Mouse (Mus musculus) stomach, embryonic 14.5 days (tissue): ENCODE measurements around the gene Fgf2. TPM values are rescaled to one million over a fixed set of nuclear protein-coding genes. Genes with fewer than 3 reads are reported as not detected.

ENCODE experiments used
- ATAC-seq: fragments of 200-750 bp; cut with Nextera tagmentation; 2 replicates; pipeline ENCODE4 v1.8.0; 2017; ENCODE audit warnings: low read depth, moderate TSS enrichment; ENCODE audit not compliant: insufficient number of reproducible peaks, insufficient read depth, low FRiP score
- H3K27ac ChIP-seq: fragments of 300-500 bp; sonication (generic); 2 replicates; pipeline ENCODE4 v1.5.1; 2014; ENCODE audit warnings: mild to moderate bottlenecking, low read length, moderate library complexity, mixed read lengths
- H3K27me3 ChIP-seq: fragments of 300-500 bp; sonication (generic); 2 replicates; pipeline ENCODE4 v1.6.1; 2014; ENCODE audit warnings: low read length, control low read depth, mixed read lengths; ENCODE audit not compliant: control insufficient read depth, insufficient read depth
- H3K36me3 ChIP-seq: fragments of 300-500 bp; sonication (generic); 2 replicates; pipeline ENCODE4 v1.6.1; 2014; ENCODE audit warnings: mild to moderate bottlenecking, control low read depth, low read length, moderate library complexity, mixed read lengths; ENCODE audit not compliant: control insufficient read depth, insufficient read depth
- H3K4me1 ChIP-seq: fragments of 300-500 bp; sonication (generic); 2 replicates; pipeline ENCODE4 v1.6.1; 2014; ENCODE audit warnings: low read length, control low read depth, mixed read lengths; ENCODE audit not compliant: control insufficient read depth, insufficient read depth
- H3K4me2 ChIP-seq: fragments of 300-500 bp; sonication (generic); replicated peaks from 2 replicates; pipeline ENCODE4 v1.6.1; 2014; ENCODE audit warnings: low read depth, low read length, control low read depth
- H3K4me3 ChIP-seq: fragments of 300-500 bp; sonication (generic); 2 replicates; pipeline ENCODE4 v1.5.1; 2014; ENCODE audit warnings: low read depth, low read length, control low read depth
- H3K9ac ChIP-seq: fragments of 300-500 bp; sonication (generic); replicated peaks from 2 replicates; pipeline ENCODE4 v1.6.1; 2014; ENCODE audit warnings: low read depth, mild to moderate bottlenecking, control low read depth, low read length, moderate library complexity, mixed read lengths
- H3K9me3 ChIP-seq: fragments of 300-500 bp; sonication (generic); 2 replicates; pipeline ENCODE4 v1.6.1; 2016; ENCODE audit warnings: low read depth, low read length, control low read depth; ENCODE audit not compliant: control insufficient read depth
- WGBS: fragments of 180-500 bp; shearing (Covaris S2); extraction: QIAGEN DNeasy Blood & Tissue Kit; methylation state at CpG from one replicate; pipeline ENCODE4 v1.1.7; 2014; 5-methylcytosine and 5-hydroxymethylcytosine counted together
- polyA plus RNA-seq: library from polyadenylated mRNA; unstranded; fragments of >200 nt; fragmentation: Nextera tagmentation; extraction: Ambion mirVana; gene quantifications from 2 replicates; pipeline ENCODE4 v1.2.1, GENCODE M21; 2014

The Fgf2 gene
- polyA plus RNA-seq, 1 experiment from 2014 or later, result 3.1 TPM

GRCm38 (mm10) chr3:37418341-37418740 is 70.2 kb downstream of the Fgf2 start:
- no peaks in the 10 kb centered on the region for H3K36me3 ChIP-seq
- H3K4me1 ChIP-seq, result peaks cover 12% of the 10 kb centered on the region
- peak overlapping the region; percentile 77; the same call in 1 of the 2 replicates for H3K27ac ChIP-seq
- H3K9me3 ChIP-seq, result no peaks in the 10 kb centered on the region
- no peaks in the 10 kb centered on the region for H3K27me3 ChIP-seq
- no peak overlapping the region for H3K9ac ChIP-seq
- no peak for ATAC-seq
- peak overlapping the region; percentile 84 for H3K4me2 ChIP-seq
- 72% methylated on average over 5 of the region's 5 CpGs for WGBS
- peak overlapping the region; percentile 54; the same call in 1 of the 2 replicates for H3K4me3 ChIP-seq

GRCm38 (mm10) chr3:37418961-37419457 is 70.9 kb downstream of the Fgf2 start:
- H3K36me3 ChIP-seq, result no peaks in the 10 kb centered on the region
- H3K27ac ChIP-seq, result peak overlapping the region; percentile 77
- peak overlapping the region; percentile 49 for H3K9ac ChIP-seq
- ATAC-seq, result no peak; the same call in 1 of the 2 replicates
- no peaks in the 10 kb centered on the region for H3K27me3 ChIP-seq
- WGBS, result under 1% methylated on average over 30 of the region's 30 CpGs
- H3K4me2 ChIP-seq, result peak overlapping the region; percentile 84
- peak overlapping the region; percentile 54 for H3K4me3 ChIP-seq
- H3K9me3 ChIP-seq, result no peaks in the 10 kb centered on the region
- peaks cover 12% of the 10 kb centered on the region for H3K4me1 ChIP-seq

GRCm38 (mm10) chr3:37419458-37419991 is 71.4 kb downstream of the Fgf2 start, which contains the start of gene Spata5:
TSS of gene Spata5 (plus strand) at chr3:37419896.
- no peaks in the 10 kb centered on the region for H3K27me3 ChIP-seq
- H3K27ac ChIP-seq, result peak within 1 kb of the TSS; percentile 93
- H3K36me3 ChIP-seq, result 0 out of 2 replicates have a peak, but pooled peaks cover under 1% of the 10 kb centered on the region
- H3K4me3 ChIP-seq, result peak within 1 kb of the TSS; percentile 94
- H3K4me1 ChIP-seq, result peaks cover 12% of the 10 kb centered on the region
- under 1% methylated on average over 48 of the region's 50 CpGs for WGBS
- peak within 1 kb of the TSS; percentile 69 for H3K9ac ChIP-seq
- peak within 1 kb of the TSS; percentile 84 for H3K4me2 ChIP-seq
- ATAC-seq, result peak; percentile 95
- no peaks in the 10 kb centered on the region for H3K9me3 ChIP-seq

- Histone ChIP-seq H3K27ac (peak within 1 kb of the TSS; percentile 93), H3K9me3 (no peaks in the 10 kb centered on the region), H3K36me3 (0 out of 2 replicates have a peak, but pooled peaks cover 4% of the 10 kb centered on the region), H3K4me3 (peak within 1 kb of the TSS; percentile 94), H3K27me3 (no peaks in the 10 kb centered on the region), H3K9ac (peak within 1 kb of the TSS; percentile 69), H3K4me1 (peaks cover 12% of the 10 kb centered on the region), H3K4me2 (peak within 1 kb of the TSS; percentile 84)
- under 1% methylated on average over 50 of the region's 50 CpGs for WGBS
- ATAC-seq, result peak; percentile 88
These were observed 71.9 kb downstream of the Fgf2 start, which contains the start of gene Nudt6 for GRCm38 (mm10) chr3:37420072-37420471. TSS of gene Nudt6 (minus strand) at chr3:37420211.

- Histone ChIP-seq H3K9me3 (no peaks in the 10 kb centered on the region), H3K9ac (peak overlapping the region; percentile 69), H3K4me1 (peaks cover 12% of the 10 kb centered on the region), H3K4me2 (peak overlapping the region; percentile 83), H3K4me3 (peak overlapping the region; percentile 94), H3K27me3 (no peaks in the 10 kb centered on the region), H3K27ac (peak overlapping the region; percentile 93), H3K36me3 (peaks cover 8% of the 10 kb centered on the region; the same call in 1 of the 2 replicates)
- ATAC-seq, result no peak
- under 1% methylated on average over 24 of the region's 24 CpGs for WGBS
These were observed 72.5 kb downstream of the Fgf2 start for GRCm38 (mm10) chr3:37420641-37421040.

GRCm38 (mm10) chr3:37421179-37421578 is 73.0 kb downstream of the Fgf2 start:
- peaks cover 11% of the 10 kb centered on the region for H3K36me3 ChIP-seq
- no peaks in the 10 kb centered on the region for H3K9me3 ChIP-seq
- WGBS, result 23% methylated on average over 3 of the region's 3 CpGs
- peak overlapping the region; percentile 94 for H3K4me3 ChIP-seq
- H3K4me2 ChIP-seq, result peak overlapping the region; percentile 83
- no peak overlapping the region for H3K27ac ChIP-seq
- ATAC-seq, result no peak
- peaks cover 12% of the 10 kb centered on the region for H3K4me1 ChIP-seq
- no peaks in the 10 kb centered on the region for H3K27me3 ChIP-seq
- peak overlapping the region; percentile 69 for H3K9ac ChIP-seq

- Histone ChIP-seq H3K4me2 (no peak overlapping the region), H3K27me3 (no peaks in the 10 kb centered on the region), H3K4me3 (no peak overlapping the region), H3K4me1 (peaks cover 4% of the 10 kb centered on the region), H3K27ac (no peak overlapping the region), H3K9ac (no peak overlapping the region), H3K36me3 (peaks cover 33% of the 10 kb centered on the region), H3K9me3 (no peaks in the 10 kb centered on the region)
- 96% methylated on average over 3 of the region's 3 CpGs for WGBS
- no peak for ATAC-seq
These were observed 77.9 kb downstream of the Fgf2 start for GRCm38 (mm10) chr3:37426069-37426468.

- Histone ChIP-seq H3K4me3 (no peak overlapping the region), H3K9me3 (no peaks in the 10 kb centered on the region), H3K27ac (no peak overlapping the region), H3K4me2 (no peak overlapping the region), H3K9ac (no peak overlapping the region), H3K36me3 (peaks cover 46% of the 10 kb centered on the region), H3K4me1 (no peaks in the 10 kb centered on the region), H3K27me3 (no peaks in the 10 kb centered on the region)
- no peak for ATAC-seq
These were observed 82.2 kb downstream of the Fgf2 start for GRCm38 (mm10) chr3:37430359-37430758.
